Mouse (Mus musculus) brain, adult 2 months (tissue): ENCODE results near the gene Dhx35.

ENCODE experiments used
- DNase-seq: peaks from one replicate; pipeline ENCODE4 v3.0.0; 2011; ENCODE audit warnings: low read depth, low spot score

Dhx35 gene

GRCm38 (mm10) chr2:158803575-158803974 lies 9.0 kb downstream of the Dhx35 start:
- DNase-seq, result no peak

DNA sequence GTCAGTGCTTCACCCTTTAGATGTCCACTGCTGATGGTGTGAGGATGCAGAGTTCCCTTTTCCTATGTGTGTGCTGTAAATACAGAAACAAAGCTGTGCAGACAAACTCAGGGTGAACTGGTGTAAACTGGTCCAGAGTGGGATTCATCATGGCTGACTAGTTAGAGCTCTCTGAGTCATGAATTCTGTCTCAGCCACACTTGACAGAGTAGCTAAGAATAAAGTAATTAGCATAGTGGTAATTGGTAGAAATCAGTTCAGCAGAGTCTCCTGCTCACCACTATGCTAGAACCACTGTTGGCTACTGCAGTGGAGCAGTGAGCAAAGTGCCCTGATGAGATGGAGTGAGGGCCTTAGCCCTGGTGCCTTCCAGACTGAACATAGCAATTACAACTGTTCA lies 21.1 kb downstream of the Dhx35 start:
- DNase-seq, result peak; percentile 68

- no peak for DNase-seq
Observed at GRCm38 (mm10) chr2:158816239-158816638, 21.6 kb downstream of the Dhx35 start.

GRCm38 (mm10) chr2:158817708-158818107 lies 23.1 kb downstream of the Dhx35 start:
- no peak for DNase-seq

DNA sequence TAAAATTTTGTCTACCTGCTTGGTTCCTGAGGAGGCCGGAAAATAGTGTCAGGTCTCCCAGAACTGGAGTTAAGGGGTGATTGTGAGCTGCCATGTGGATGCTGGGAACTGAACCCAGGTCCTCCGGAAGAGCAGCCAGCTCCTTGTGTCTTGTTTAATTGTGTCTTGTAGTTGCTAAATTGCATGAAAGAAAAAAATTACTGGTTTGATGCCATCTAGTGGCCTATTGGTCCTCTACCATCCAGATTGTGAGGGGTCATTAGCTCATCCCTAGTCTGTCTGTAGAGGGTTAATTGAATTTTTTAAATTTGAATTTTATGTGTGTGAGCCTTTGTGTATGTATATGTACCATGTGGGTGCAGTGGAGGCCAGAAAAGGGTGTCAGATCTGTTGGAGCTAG lies 33.5 kb downstream of the Dhx35 start:
- DNase-seq, result no peak

DNA sequence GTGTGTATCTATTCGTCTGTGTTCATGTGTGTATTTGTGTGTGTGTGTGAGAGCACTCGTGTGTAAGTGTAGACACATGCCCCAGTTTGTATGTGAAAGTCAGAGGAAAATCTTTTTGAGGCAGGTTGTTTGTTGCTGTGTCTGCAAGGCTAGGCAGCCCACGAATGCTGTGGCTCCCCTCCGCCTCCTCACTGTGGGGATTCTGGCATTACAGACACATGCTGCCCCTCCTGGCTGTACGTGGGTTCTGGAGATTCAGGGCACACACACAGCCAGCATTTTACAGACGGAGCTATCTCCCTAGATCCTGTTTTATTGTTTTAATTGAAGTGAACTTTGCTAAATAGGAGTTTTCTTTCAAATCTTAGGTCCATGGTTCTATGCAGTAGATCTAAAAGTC lies 35.1 kb downstream of the Dhx35 start:
- DNase-seq, result peak; percentile 52

- DNase-seq, result peak; percentile 24
Observed at GRCm38 (mm10) chr2:158833221-158833620, 38.6 kb downstream of the Dhx35 start.

DNA sequence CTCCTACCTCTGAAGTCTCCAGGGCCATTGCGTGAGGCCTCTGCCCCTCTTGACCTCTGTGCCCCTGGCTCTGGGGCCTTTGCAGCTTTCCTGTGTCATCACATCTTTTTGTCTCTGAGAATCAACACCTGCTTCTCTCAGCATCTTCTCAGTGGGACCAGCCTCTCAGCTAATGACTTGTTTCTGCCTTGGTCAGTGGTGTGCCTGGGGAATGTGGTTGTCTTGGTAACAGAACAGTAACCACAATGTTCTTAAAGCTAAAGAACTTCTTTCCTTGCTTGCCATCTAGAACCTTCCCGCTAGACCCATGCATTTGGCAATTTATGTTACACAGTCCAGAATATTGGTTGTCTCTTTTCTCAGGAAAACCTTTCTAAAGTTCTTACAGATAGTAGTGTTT lies 39.0 kb downstream of the Dhx35 start:
- DNase-seq, result peak; percentile 50

- DNase-seq, result no peak
Observed at GRCm38 (mm10) chr2:158843287-158843686, 48.7 kb downstream of the Dhx35 start.

- DNase-seq, result no peak
Observed at GRCm38 (mm10) chr2:158845031-158845430, 50.4 kb downstream of the Dhx35 start.

- no peak for DNase-seq
Observed at GRCm38 (mm10) chr2:158846208-158846607, 51.6 kb downstream of the Dhx35 start.

- peak; percentile 23 for DNase-seq
Observed at GRCm38 (mm10) chr2:158847991-158848390, 53.4 kb downstream of the Dhx35 start.

GRCm38 (mm10) chr2:158849416-158849815 lies 54.8 kb downstream of the Dhx35 start:
- no peak for DNase-seq

GRCm38 (mm10) chr2:158852579-158852978 lies 58.0 kb downstream of the Dhx35 start:
- peak; percentile 63 for DNase-seq

GRCm38 (mm10) chr2:158856896-158857499 lies 62.4 kb downstream of the Dhx35 start:
- DNase-seq, result no peak

DNA sequence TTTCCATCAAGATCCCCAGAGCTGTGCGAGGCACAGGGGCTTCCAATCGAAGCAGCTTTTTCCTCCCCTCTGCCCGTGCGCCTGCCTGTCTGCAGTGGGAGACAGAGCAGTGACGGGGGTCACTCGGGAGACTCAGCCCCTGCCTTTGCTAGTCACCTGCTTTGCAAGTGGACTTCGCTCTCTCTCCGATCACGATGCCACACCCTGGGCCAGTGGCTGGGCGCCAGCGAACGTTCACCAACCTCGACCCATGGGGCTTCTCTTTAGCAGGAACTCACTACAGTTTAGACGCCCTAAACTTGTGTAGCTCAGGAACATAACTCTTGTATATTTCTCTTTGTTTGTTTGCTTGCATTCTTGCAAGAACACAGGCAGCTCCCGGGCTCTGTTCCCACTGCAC lies 63.0 kb downstream of the Dhx35 start:
- no peak for DNase-seq

DNA sequence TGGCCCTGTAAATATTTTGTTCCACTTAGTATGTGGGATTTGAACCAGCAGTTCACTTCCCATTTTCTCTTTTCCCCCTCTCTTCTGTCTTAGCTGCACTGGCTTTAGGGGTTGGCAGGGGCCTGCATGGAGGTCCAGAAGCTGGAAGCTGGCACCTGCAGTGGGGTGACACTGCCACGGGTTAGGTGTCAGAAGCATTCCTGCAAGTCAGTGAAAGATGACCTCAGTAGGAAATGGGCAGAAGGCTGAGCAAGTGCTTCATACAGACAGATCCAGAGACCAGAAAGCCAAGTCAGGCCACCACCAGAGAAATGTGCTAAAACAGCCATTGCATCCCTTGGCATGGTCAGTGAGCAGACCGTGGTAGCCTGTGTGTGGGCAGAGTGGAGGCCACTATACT lies 66.5 kb downstream of the Dhx35 start:
- no peak for DNase-seq

GRCm38 (mm10) chr2:158863341-158864125 lies 68.9 kb downstream of the Dhx35 start:
- DNase-seq, result peak; percentile 88

DNA sequence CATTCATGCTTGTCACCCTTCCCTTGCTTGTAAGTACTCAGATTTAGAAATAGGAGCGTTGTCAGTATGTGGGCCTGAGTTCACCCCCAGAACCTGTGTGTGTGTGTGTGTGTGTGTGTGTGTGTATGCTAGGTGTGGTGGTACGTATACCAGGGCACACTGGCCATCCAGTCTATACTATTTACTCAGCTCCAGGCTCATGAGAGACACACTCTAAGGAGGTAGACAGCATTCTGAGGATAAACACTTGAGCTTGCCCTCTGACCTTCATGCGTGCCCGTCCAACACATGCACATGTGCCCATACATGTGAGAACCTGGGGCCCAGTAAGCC lies 69.5 kb downstream of the Dhx35 start:
- DNase-seq, result no peak

- DNase-seq, result peak; percentile 77
Observed at GRCm38 (mm10) chr2:158865358-158865757, 70.8 kb downstream of the Dhx35 start.

- peak; percentile 56 for DNase-seq
Observed at GRCm38 (mm10) chr2:158886571-158886970, 92.0 kb downstream of the Dhx35 start.

DNA sequence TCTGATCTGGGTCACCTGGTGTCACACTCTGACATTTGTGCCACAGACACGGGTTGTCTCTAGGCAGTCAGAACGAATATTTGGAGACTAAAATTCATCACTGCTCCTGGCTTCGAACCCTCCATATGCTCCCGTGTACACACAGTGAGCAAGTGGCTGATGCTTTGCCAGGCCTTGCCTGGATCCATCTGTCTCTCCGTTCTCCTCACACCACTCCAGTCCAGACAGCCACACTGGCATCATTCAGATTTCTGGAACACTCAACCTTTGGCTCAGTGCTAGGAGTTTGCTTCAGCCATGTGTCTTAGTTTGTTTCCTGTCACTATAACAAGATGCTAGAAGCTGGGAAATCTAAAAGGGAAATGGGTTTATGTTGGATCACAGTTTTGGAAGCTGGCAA lies 93.9 kb downstream of the Dhx35 start:
- peak; percentile 66 for DNase-seq

- no peak for DNase-seq
Observed at GRCm38 (mm10) chr2:158889201-158889600, 94.6 kb downstream of the Dhx35 start.
